Mouse (Mus musculus) neural tube, embryonic 10.5 days (tissue): ENCODE measurements around the gene Zfp472.
"Not testable (repeated sequence)": the region's sequence is repeated elsewhere in the genome, so short reads cannot be mapped to it uniquely, and the experiment has no call there.

Experiments
- DNase-seq: peaks from one replicate; pipeline ENCODE4 v3.0.0-alpha.2; 2017; ENCODE audit warnings: low spot score; ENCODE audit errors: extremely low spot score

Gene Zfp472

DNA sequence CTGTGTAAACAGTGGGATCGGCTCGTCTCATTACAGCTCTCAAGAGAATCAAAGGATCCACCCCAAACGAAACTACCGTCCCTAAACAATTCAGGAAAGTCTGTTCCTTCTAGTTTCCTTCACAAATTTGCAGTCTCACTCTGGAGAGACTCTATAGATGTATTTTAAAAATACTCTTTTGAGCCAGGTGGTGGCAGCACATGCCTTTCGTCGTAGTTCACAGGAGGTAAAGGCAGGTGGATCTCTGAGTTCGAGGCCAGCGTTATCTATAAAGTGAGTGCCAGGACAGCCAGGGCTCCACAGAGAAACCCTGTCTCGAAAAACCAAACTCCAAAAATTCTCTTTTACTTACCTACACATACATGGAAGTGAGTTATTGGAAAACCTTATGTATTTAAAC lies 42.7 kb downstream of the Zfp472 start:
- no peak for DNase-seq

DNA sequence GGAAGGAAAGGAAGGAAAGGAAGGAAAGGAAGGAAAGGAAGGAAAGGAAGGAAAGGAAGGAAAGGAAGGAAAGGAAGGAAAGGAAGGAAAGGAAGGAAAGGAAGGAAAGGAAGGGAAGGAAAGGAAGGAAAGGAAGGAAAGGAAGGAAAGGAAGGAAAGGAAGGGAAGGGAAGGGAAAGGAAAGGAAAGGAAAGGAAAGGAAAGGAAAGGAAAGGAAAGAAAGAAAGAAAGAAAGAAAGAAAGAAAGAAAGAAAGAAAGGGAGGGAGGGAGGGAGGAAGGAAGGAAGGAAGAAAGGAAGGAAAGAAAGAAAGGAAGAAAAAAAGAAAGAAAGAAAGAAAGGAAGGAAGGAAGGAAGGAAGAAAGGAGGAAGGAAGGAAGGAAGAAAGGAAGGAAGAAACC lies 54.8 kb downstream of the Zfp472 start:
- DNase-seq: not testable (repeated sequence)
